In genomic region chr10:39674766-39675165, GRCm38 (mm10) we compare ENCODE assay signal across 12 mouse cellular contexts. TPM values are rescaled to one million over a fixed set of nuclear protein-coding genes. Genes with fewer than 3 reads are reported as not detected.
DNase-seq lines count a peak whose midpoint lies in the region; ATAC-seq and TF ChIP-seq lines count a peak whose summit lies in the region.
"Had no signal": no experiment of that assay in that cellular context is flagged by ENCODE, and none has a peak within 500 bp of the region (broad histone marks: within the 10 kb centered on the region; RNA-seq: fewer than 3 reads in every experiment).

No protein-coding gene starts in this region.

- no peak overlapping the region for H3K4me3 ChIP-seq in hindbrain, embryonic 10.5 days
- H3K4me3 ChIP-seq in midbrain, postnatal 0 days (ENCODE audit: low read depth, low read length), result no peak overlapping the region
- H3K4me3 ChIP-seq in kidney, embryonic 14.5 days (ENCODE audit: low read length), result no peak overlapping the region
- H3K4me3 ChIP-seq: heart, adult 2 months; megakaryocyte, embryonic 14.5 days had no signal

- H3K4me2 ChIP-seq in midbrain, postnatal 0 days (ENCODE audit: low read depth, low read length, poor library complexity, severe bottlenecking), result no peak overlapping the region
- no peak overlapping the region for H3K4me2 ChIP-seq in kidney, embryonic 14.5 days (replicated peaks; ENCODE audit: low read depth, low read length)

- H3K9ac ChIP-seq in midbrain, postnatal 0 days (replicated peaks; ENCODE audit: low read length, poor library complexity, severe bottlenecking), result no peak overlapping the region
- H3K9ac ChIP-seq in kidney, embryonic 14.5 days (ENCODE audit: low read depth, low read length), result no peak overlapping the region
- H3K9ac ChIP-seq: liver, embryonic 14.5 days had no signal

- peak overlapping the region; percentile 62; the same call in 1 of the 2 replicates for H3K27ac ChIP-seq in hindbrain, embryonic 10.5 days
- H3K27ac ChIP-seq in midbrain, postnatal 0 days (ENCODE audit: low read depth, low read length), result 0 out of 2 replicates have a peak overlapping the region, but pooled peaks have one; percentile 13
- H3K27ac ChIP-seq in kidney, embryonic 14.5 days (ENCODE audit: low read depth, low read length), result no peak overlapping the region
- H3K27ac ChIP-seq: heart, adult 2 months; liver, embryonic 14.5 days had no signal

- H3K36me3 ChIP-seq in hindbrain, embryonic 10.5 days, result peaks cover 9% of the 10 kb centered on the region; the same call in 1 of the 2 replicates
- H3K36me3 ChIP-seq in midbrain, postnatal 0 days (ENCODE audit: insufficient read depth, low read length), result peaks cover 3% of the 10 kb centered on the region; the same call in 1 of the 2 replicates
- H3K36me3 ChIP-seq in kidney, embryonic 14.5 days (ENCODE audit: control insufficient read depth, insufficient read depth, low read length), result no peaks in the 10 kb centered on the region

- H3K4me1 ChIP-seq in hindbrain, embryonic 10.5 days (replicated peaks), result peaks cover 39% of the 10 kb centered on the region
- H3K4me1 ChIP-seq in midbrain, postnatal 0 days (ENCODE audit: insufficient read depth, low read length), result no peaks in the 10 kb centered on the region; the same call in 1 of the 2 replicates
- peaks cover 9% of the 10 kb centered on the region for H3K4me1 ChIP-seq in kidney, embryonic 14.5 days (ENCODE audit: control insufficient read depth, insufficient read depth, low read length)

- DNase-seq in layer of hippocampus, adult 9-11 months, result peak; percentile 21
- no peak for DNase-seq in layer of hippocampus, adult 18-20 months (ENCODE audit: low spot score in 2 of 2)
- peak; percentile 37 for DNase-seq in embryo, embryonic 11 days
- DNase-seq in hindbrain, embryonic 10.5 days (ENCODE audit: low spot score), result peak; percentile 15
- peak; percentile 54 for DNase-seq in midbrain, postnatal 0 days (ENCODE audit: low spot score)
- DNase-seq in urinary bladder, postnatal 4 days (ENCODE audit: low spot score in 2 of 2), result no peak
- no peak for DNase-seq in left cerebral cortex, adult 11 months (ENCODE audit: low spot score)
- DNase-seq: cerebellum, adult 8-10 months; heart, adult 2 months had no signal

- no peak for TF ChIP-seq CTCF in midbrain, postnatal 0 days (IDR thresholded peaks at IDR 0.05)

- H3K27me3 ChIP-seq in hindbrain, embryonic 10.5 days (ENCODE audit: insufficient read depth, poor library complexity, severe bottlenecking), result no peaks in the 10 kb centered on the region
- H3K27me3 ChIP-seq in midbrain, postnatal 0 days (ENCODE audit: insufficient read depth, low read length), result no peaks in the 10 kb centered on the region
- no peaks in the 10 kb centered on the region for H3K27me3 ChIP-seq in kidney, embryonic 14.5 days (ENCODE audit: control insufficient read depth, insufficient read depth, low read length)
- H3K27me3 ChIP-seq: megakaryocyte, embryonic 14.5 days had no signal

- peak; percentile 49; the same call in 1 of the 2 replicates for ATAC-seq in midbrain, postnatal 0 days (ENCODE audit: low FRiP score)
- ATAC-seq in kidney, embryonic 14.5 days (ENCODE audit: low FRiP score, low TSS enrichment), result no peak

- H3K9me3 ChIP-seq in hindbrain, embryonic 10.5 days, result no peaks in the 10 kb centered on the region
- no peaks in the 10 kb centered on the region for H3K9me3 ChIP-seq in midbrain, postnatal 0 days (ENCODE audit: low read length)
- H3K9me3 ChIP-seq in kidney, embryonic 14.5 days (ENCODE audit: control insufficient read depth, low read length), result no peaks in the 10 kb centered on the region
- H3K9me3 ChIP-seq: megakaryocyte, embryonic 14.5 days had no signal

- 31% methylated on average over 3 of the region's 3 CpGs for WGBS in hindbrain, embryonic 10.5 days
- 31% methylated on average over 3 of the region's 3 CpGs for WGBS in midbrain, postnatal 0 days
- WGBS in kidney, embryonic 14.5 days, result 81% methylated on average over 3 of the region's 3 CpGs

RNA-seq across cellular contexts. Expression of gene Rev3l, which starts 57.2 kb away (rescaled TPM):
- 10 to 100 TPM; 29.2 to 30.8 TPM for total RNA-seq in layer of hippocampus, adult 18-20 months (2021)
- polyA plus RNA-seq in hindbrain, embryonic 10.5 days (2016; fragmentation: Nextera tagmentation; extraction: Ambion mirVana), result 8.8 and 11.5 TPM in 2 replicates
- total RNA-seq in midbrain, postnatal 0 days (2014; rRNA removed), result 151 and 175 TPM in 2 replicates
- 30.3 and 34.9 TPM in 2 replicates for polyA plus RNA-seq in midbrain, postnatal 0 days (2015; fragmentation: Nextera tagmentation; extraction: Ambion mirVana)
- polyA plus RNA-seq in kidney, embryonic 14.5 days (2014; fragmentation: Nextera tagmentation; extraction: Ambion mirVana), result 25.0 and 30.2 TPM in 2 replicates

Comparison
In these comparisons a context has a peak if more than half of its experiments do, and no peak if none do; other contexts are left out.
1. DNase-seq: peak in layer of hippocampus, adult 9-11 months (single experiment), embryo, embryonic 11 days (single experiment), hindbrain, embryonic 10.5 days (single experiment) and midbrain, postnatal 0 days (single experiment); none in layer of hippocampus, adult 18-20 months (0 of 2), urinary bladder, postnatal 4 days (0 of 2) and left cerebral cortex, adult 11 months (single experiment).